Mouse (Mus musculus) intestine, postnatal 0 days (tissue): ENCODE data around the gene Dbnl. TPM values are rescaled to one million over a fixed set of nuclear protein-coding genes. Genes with fewer than 3 reads are reported as not detected.

Experiments
- ATAC-seq: fragments of 200-750 bp; cut with Nextera tagmentation; 2 replicates; pipeline ENCODE4 v1.8.0; 2017; ENCODE audit warnings: mild to moderate bottlenecking, moderate TSS enrichment, moderate library complexity
- H3K27ac ChIP-seq: fragments of 300-500 bp; sonication (generic); 2 replicates; pipeline ENCODE4 v1.5.1; 2014; ENCODE audit warnings: mild to moderate bottlenecking, low read depth, low read length, moderate library complexity
- H3K27me3 ChIP-seq: fragments of 300-500 bp; sonication (generic); replicated peaks from 2 replicates; pipeline ENCODE4 v1.6.1; 2014; ENCODE audit warnings: low read length, mixed read lengths; ENCODE audit not compliant: control insufficient read depth, insufficient read depth
- H3K36me3 ChIP-seq: fragments of 300-500 bp; sonication (generic); 2 replicates; pipeline ENCODE4 v1.6.1; 2014; ENCODE audit warnings: mild to moderate bottlenecking, moderate library complexity; ENCODE audit not compliant: control insufficient read depth, insufficient read depth
- H3K4me1 ChIP-seq: fragments of 300-500 bp; sonication (generic); replicated peaks from 2 replicates; pipeline ENCODE4 v1.6.1; 2014; ENCODE audit warnings: antibody characterized with exemption, low read length, mixed read lengths; ENCODE audit not compliant: control insufficient read depth, insufficient read depth
- H3K4me2 ChIP-seq: fragments of 300-500 bp; sonication (generic); replicated peaks from 2 replicates; pipeline ENCODE4 v1.6.1; 2014; ENCODE audit warnings: low read depth, mild to moderate bottlenecking, moderate library complexity
- H3K4me3 ChIP-seq: fragments of 300-500 bp; sonication (generic); 2 replicates; pipeline ENCODE4 v1.5.1; 2014; ENCODE audit warnings: low read depth, low read length
- H3K9ac ChIP-seq: fragments of 300-500 bp; sonication (generic); 2 replicates; pipeline ENCODE4 v1.6.1; 2014; ENCODE audit warnings: mild to moderate bottlenecking, low read depth, low read length
- H3K9me3 ChIP-seq: fragments of 300-500 bp; sonication (generic); 2 replicates; pipeline ENCODE4 v1.6.1; 2016; ENCODE audit warnings: mixed run types; ENCODE audit not compliant: control insufficient read depth
- CTCF ChIP-seq: sonication (generic); IDR thresholded peaks from 2 replicates; pipeline ENCODE4 v1.5.1; 2016; ENCODE audit warnings: low read depth, mild to moderate bottlenecking, control low read depth, antibody characterized with exemption, moderate library complexity
- WGBS: fragments of 180-500 bp; shearing (Covaris S2); extraction: QIAGEN DNeasy Blood & Tissue Kit; methylation state at CpG from one replicate; pipeline ENCODE4 v1.1.7; 2014; 5-methylcytosine and 5-hydroxymethylcytosine counted together
- polyA plus RNA-seq: library from polyadenylated mRNA; unstranded; fragments of >200 nt; fragmentation: Nextera tagmentation; extraction: Ambion mirVana; gene quantifications from 2 replicates; pipeline ENCODE4 v1.2.1, GENCODE M21; 2015

Dbnl gene
- polyA plus RNA-seq, 1 experiment from 2014 or later = 93.0 TPM

DNA sequence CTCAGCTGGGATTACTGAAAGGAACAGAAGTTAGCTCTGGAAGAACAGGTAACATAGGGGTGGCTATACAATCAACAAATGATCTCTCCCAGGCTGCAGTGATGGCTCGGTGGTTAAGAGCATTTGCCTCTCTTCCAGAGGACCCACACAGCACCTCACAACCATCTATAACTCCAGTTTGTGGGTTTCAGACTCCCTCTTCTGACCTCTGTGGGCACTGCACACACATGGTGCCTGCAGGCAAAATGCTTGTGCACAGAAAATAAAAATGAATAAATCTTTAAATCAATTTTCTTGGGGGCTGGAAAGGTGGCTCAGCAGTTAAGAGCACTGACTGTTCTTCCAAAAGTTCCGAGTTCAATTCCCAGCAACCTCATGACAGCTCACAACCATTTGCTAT, 9.8 kb upstream of the Dbnl start:
- Histone ChIP-seq H3K36me3 (no peaks in the 10 kb centered on the region; the same call in 1 of the 2 replicates), H3K4me1 (no peaks in the 10 kb centered on the region), H3K4me2 (no peak overlapping the region), H3K27me3 (no peaks in the 10 kb centered on the region), H3K9me3 (no peaks in the 10 kb centered on the region), H3K9ac (no peak overlapping the region), H3K27ac (no peak overlapping the region), H3K4me3 (no peak overlapping the region)
- 78% methylated on average over 2 of the region's 2 CpGs for WGBS
- peak; percentile 70 for TF ChIP-seq CTCF
- ATAC-seq = no peak

DNA sequence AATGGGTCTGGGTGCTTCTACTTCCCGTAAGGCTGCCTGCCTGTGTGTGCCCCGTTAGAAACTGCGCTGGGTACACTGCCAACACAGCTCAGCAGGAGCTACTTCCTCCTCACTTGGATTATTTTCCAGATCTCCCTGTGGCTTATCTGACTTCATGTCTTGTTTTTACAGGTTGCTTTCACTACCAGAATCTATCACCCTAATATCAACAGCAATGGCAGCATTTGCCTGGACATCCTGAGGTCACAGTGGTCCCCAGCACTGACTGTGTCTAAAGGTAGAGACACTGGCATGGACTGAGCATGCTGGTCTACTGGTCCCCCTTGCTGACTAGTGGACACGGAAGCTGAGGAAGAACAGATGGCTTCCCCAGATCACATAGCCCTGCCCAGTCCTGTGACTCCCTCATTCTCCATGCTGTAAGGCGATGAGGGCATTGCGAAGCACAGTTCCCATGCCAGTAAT, 8.2 kb upstream of the Dbnl start:
- Histone ChIP-seq H3K27me3 (no peaks in the 10 kb centered on the region), H3K9ac (no peak overlapping the region), H3K4me1 (0 out of 2 replicates have a peak, but pooled peaks cover 7% of the 10 kb centered on the region), H3K36me3 (no peaks in the 10 kb centered on the region; the same call in 1 of the 2 replicates), H3K4me3 (no peak overlapping the region), H3K9me3 (no peaks in the 10 kb centered on the region), H3K4me2 (no peak overlapping the region), H3K27ac (no peak overlapping the region)
- 90% methylated on average over 6 of the region's 6 CpGs for WGBS
- ATAC-seq = no peak
- no peak for TF ChIP-seq CTCF

DNA sequence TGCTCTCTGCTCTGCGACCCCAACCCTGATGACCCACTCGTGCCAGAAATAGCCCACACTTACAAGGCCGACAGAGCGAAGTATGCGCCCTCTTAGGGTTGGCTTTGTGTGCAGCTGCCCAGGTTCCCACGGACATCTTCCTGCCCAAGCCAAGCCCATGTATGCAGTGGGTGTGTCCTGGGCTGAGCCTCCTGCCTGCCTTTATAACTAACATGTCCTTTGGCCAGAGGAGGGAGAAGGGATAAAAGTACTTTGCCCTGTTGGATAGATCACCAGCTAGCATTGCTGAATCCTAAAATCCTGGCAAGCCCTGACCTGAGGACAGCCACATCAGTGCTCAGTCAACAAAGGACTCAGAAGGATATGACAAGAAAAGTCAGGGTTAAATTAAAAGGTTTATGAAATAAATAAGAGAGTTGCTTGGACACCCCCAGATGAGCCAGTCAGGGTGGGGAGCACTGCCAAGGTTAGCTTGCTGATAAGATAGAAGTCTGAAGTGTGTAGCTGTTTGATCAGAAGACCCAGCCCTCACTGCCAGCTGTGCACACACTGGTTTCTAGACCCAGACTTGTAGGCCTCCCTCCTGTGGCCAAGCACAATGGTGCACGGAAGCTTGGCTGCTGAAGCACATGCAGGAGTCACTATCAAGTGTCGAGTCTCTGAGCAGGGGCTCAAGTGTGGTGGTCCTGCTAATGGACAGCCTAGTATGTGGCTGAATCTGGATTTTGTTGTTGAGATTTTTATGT, 5.9 kb upstream of the Dbnl start:
- H3K4me2 ChIP-seq = peak overlapping the region; percentile 39
- H3K36me3 ChIP-seq = no peaks in the 10 kb centered on the region; the same call in 1 of the 2 replicates
- H3K27ac ChIP-seq = peak overlapping the region; percentile 78
- H3K9ac ChIP-seq = no peak overlapping the region
- WGBS = 45% methylated on average over 8 of the region's 8 CpGs
- no peak overlapping the region for H3K4me3 ChIP-seq
- H3K27me3 ChIP-seq = no peaks in the 10 kb centered on the region
- ATAC-seq = peak; percentile 88
- TF ChIP-seq CTCF = peak; percentile 70
- no peaks in the 10 kb centered on the region for H3K9me3 ChIP-seq
- H3K4me1 ChIP-seq = 0 out of 2 replicates have a peak, but pooled peaks cover 12% of the 10 kb centered on the region

- Histone ChIP-seq H3K27ac (no peak overlapping the region), H3K36me3 (no peaks in the 10 kb centered on the region; the same call in 1 of the 2 replicates), H3K4me3 (no peak overlapping the region), H3K4me1 (peaks cover 25% of the 10 kb centered on the region), H3K4me2 (no peak overlapping the region), H3K27me3 (no peaks in the 10 kb centered on the region), H3K9me3 (no peaks in the 10 kb centered on the region), H3K9ac (no peak overlapping the region)
- ATAC-seq = no peak
- 0 out of 2 replicates have a peak, but pooled peaks have one; percentile 2 for TF ChIP-seq CTCF
Measured at GRCm38 (mm10) chr11:5785732-5786131, 2.6 kb upstream of the Dbnl start.

GRCm38 (mm10) chr11:5787671-5788055, 625 bp upstream of the Dbnl start:
- TF ChIP-seq CTCF = no peak
- peak overlapping the region; percentile 79 for H3K4me3 ChIP-seq
- H3K27me3 ChIP-seq = no peaks in the 10 kb centered on the region
- peak overlapping the region; percentile 81 for H3K9ac ChIP-seq
- H3K4me1 ChIP-seq = peaks cover 25% of the 10 kb centered on the region
- no peak for ATAC-seq
- 28% methylated on average over 8 of the region's 8 CpGs for WGBS
- H3K27ac ChIP-seq = peak overlapping the region; percentile 97
- peaks cover 11% of the 10 kb centered on the region; the same call in 1 of the 2 replicates for H3K36me3 ChIP-seq
- H3K9me3 ChIP-seq = no peaks in the 10 kb centered on the region
- H3K4me2 ChIP-seq = peak overlapping the region; percentile 90

DNA sequence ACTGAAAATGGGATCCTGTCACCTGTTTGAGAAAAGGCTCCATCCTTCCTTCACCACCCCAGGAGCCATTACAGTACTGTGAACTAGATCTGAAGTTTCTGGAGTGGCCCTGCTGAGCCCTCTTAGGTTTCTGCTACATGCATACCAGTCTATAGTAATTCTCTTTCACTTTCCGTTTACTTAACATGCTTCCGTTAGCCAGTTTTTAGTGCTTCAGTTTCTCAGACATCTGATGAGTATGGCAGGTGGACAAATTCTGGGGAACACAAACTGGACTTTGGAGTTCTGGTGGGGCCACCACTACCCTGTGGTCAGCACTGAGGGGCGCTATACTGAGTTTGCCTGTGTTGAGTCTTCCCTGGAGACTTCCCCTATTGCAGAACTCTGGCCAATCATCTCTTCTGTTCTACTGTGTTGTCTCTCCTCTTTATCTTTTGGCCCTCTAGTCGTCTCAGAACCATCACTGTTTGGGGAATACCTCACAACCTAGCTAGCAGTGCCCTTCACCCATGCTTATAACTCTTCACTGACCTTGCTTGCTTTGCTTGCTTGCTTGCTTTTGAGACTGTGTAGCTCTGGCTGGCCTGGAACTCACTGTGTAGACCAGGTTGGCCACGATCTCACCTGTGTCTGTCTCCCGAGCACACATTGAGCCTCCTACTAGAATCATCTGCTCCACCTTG, 924 bp downstream of the Dbnl start:
- H3K9ac ChIP-seq = peak overlapping the region; percentile 81
- peak overlapping the region; percentile 79 for H3K4me3 ChIP-seq
- peak; percentile 41 for ATAC-seq
- WGBS = 39% methylated on average over 6 of the region's 6 CpGs
- H3K9me3 ChIP-seq = no peaks in the 10 kb centered on the region
- H3K27me3 ChIP-seq = no peaks in the 10 kb centered on the region
- peaks cover 21% of the 10 kb centered on the region for H3K36me3 ChIP-seq
- H3K4me1 ChIP-seq = peaks cover 20% of the 10 kb centered on the region
- peak; percentile 57 for TF ChIP-seq CTCF
- H3K27ac ChIP-seq = peak overlapping the region; percentile 97
- peak overlapping the region; percentile 90 for H3K4me2 ChIP-seq
